Mouse (Mus musculus): ENCODE measurements around the gene Map3k19. TPM values are rescaled to one million over a fixed set of nuclear protein-coding genes. Genes with fewer than 3 reads are reported as not detected.

Gene Map3k19
- polyA plus RNA-seq, 1 experiment from 2014 or later = 0.68 TPM

DNA sequence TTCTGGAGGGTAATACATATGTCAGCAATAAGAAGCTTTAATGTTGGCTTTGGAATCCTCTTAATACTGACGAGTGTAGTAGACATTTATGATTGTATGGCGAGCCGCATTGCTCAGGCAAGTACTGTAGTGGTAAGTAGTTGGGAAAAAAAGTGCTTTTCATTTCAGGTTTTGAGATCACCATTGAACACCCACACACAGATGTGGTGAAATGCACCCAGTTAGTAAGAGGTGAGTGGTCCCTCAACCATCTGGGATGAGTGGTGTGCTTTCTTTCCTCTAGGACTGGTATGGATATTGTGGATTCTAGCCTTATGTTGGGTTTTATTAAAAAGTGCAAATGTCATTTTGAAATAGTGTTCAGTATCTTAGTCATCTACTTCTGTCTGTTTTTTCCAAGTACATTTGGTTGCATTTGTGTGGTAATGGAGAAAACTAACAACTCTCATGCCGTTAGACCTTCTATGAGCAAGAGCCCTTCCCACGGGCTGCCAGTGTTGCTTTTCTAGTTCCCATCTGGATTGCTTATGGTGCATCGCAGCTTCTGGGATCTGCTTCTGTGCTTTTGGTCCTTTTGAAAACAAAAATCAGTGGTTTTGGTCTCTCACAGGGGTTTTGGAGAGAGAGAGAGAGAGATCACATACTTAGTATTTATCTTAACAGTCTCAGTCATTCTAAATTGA, 59.6 kb downstream of the Map3k19 start:
- H3K27ac ChIP-seq (replicated peaks) = no peak overlapping the region
- ATAC-seq (ENCODE audit: low FRiP score) = no peak
- H3K9me3 ChIP-seq (replicated peaks) = no peaks in the 10 kb centered on the region
- no peak overlapping the region for H3K9ac ChIP-seq (replicated peaks)
- WGBS = 90% methylated on average over 6 of the region's 6 CpGs
- no peaks in the 10 kb centered on the region for H3K4me1 ChIP-seq
- H3K4me2 ChIP-seq = no peak overlapping the region
- no peaks in the 10 kb centered on the region for H3K27me3 ChIP-seq (replicated peaks)
- peaks cover 9% of the 10 kb centered on the region; the same call in 1 of the 2 replicates for H3K36me3 ChIP-seq
- no peak overlapping the region for H3K4me3 ChIP-seq (replicated peaks)

DNA sequence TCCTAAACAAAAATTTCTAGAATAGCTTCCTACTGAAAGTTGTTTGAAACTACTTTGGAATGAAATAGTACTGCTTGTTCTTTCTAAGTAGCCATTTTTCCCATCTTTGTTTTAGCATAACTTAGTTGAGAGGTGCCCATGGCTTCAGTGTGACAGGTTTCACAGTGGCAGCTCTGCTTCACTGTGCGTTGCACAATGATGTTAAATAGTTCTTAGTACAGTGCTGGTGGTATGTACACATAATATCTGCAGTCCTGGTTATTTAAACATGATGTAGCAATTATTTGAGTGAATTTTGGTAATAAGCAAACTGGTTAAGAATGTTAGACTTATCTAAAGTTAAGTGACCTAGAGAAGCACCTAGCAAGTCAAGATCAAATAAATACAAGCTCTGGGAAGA, 61.4 kb downstream of the Map3k19 start:
- H3K4me2 ChIP-seq = no peak overlapping the region
- no peak overlapping the region for H3K4me3 ChIP-seq (replicated peaks)
- H3K27ac ChIP-seq (replicated peaks) = no peak overlapping the region
- H3K36me3 ChIP-seq = peaks cover 6% of the 10 kb centered on the region; the same call in 1 of the 2 replicates
- ATAC-seq (ENCODE audit: low FRiP score) = no peak
- H3K9me3 ChIP-seq (replicated peaks) = no peaks in the 10 kb centered on the region
- WGBS = 100% methylated on average over 1 of the region's 1 CpGs
- H3K4me1 ChIP-seq = no peaks in the 10 kb centered on the region
- no peaks in the 10 kb centered on the region for H3K27me3 ChIP-seq (replicated peaks)
- H3K9ac ChIP-seq (replicated peaks) = no peak overlapping the region

DNA sequence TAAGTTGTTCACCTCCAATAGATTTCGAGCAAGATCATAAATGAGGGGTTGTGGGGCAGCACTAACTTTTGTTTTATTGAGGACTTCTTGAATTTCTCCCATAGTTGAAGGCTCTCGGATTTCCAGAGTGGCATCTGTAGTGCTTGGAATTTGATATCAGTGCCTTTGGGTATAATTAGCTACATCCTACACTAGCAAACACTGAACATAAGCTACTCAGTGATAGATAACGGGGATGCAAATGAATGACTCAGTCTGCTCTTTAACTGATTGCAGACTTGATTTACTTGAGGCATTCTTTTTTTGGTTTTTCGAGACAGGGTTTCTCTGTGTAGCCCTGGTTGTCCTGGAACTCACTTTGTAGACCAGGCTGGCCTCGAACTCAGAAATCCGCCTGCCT, 65.9 kb downstream of the Map3k19 start:
- Histone ChIP-seq H3K27ac (replicated peaks) (no peak overlapping the region), H3K4me2 (no peak overlapping the region), H3K4me3 (replicated peaks) (no peak overlapping the region), H3K4me1 (peaks cover 13% of the 10 kb centered on the region), H3K36me3 (peaks cover 6% of the 10 kb centered on the region; the same call in 1 of the 2 replicates), H3K27me3 (replicated peaks) (no peaks in the 10 kb centered on the region), H3K9me3 (replicated peaks) (no peaks in the 10 kb centered on the region), H3K9ac (replicated peaks) (no peak overlapping the region)
- 84% methylated on average over 6 of the region's 6 CpGs for WGBS
- ATAC-seq (ENCODE audit: low FRiP score) = no peak

DNA sequence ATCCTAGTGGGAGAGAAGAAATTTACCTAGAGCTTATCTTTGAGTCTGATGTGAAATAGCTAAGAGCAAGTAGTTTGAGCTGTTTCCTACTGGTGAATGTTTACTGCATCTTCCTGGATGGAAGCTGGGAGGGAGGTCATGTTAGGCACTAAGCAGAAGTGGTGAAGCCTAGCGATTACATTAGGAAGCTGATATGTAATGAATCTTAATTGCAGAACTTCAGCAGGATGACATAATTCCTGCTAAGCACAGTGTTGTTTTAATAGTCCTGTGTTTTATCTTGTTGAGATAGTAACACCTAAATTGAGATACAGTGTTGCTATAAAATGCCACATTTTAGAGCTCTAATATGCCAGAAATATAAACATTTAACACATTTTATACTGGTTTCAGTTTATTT, 68.9 kb downstream of the Map3k19 start:
- WGBS = 64% methylated on average over 1 of the region's 1 CpGs

DNA sequence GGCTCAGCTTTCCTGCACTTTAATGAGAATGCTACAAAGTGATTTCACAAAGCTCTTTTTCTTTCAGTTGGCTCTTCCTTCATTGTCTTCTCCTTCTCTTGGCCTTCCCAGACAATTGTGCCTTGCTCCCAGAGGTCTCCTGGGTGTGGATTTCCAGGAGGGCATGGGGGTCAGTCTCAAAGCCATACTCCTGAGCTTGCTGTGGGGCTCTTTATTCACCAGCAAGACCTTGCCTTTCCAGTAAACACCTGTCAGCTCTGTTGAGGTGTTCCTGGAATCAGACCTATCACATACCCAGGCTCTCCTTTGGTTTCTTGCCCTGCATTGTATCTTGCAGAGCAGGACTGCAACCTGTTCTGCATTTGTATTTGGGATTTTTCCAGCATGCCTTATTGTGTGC, 71.0 kb downstream of the Map3k19 start:
- Histone ChIP-seq H3K9me3 (replicated peaks) (no peaks in the 10 kb centered on the region), H3K4me1 (peaks cover 43% of the 10 kb centered on the region)
- ATAC-seq (ENCODE audit: low FRiP score) = no peak

More for the DNA sequence above, 68.9 kb downstream of the Map3k19 start:
- Histone ChIP-seq H3K9me3 (replicated peaks) (no peaks in the 10 kb centered on the region), H3K27ac (replicated peaks) (no peak overlapping the region), H3K4me1 (peaks cover 27% of the 10 kb centered on the region), H3K4me3 (replicated peaks) (no peak overlapping the region), H3K4me2 (no peak overlapping the region), H3K9ac (replicated peaks) (no peak overlapping the region), H3K27me3 (replicated peaks) (no peaks in the 10 kb centered on the region), H3K36me3 (no peaks in the 10 kb centered on the region)
- no peak for ATAC-seq (ENCODE audit: low FRiP score)

DNA sequence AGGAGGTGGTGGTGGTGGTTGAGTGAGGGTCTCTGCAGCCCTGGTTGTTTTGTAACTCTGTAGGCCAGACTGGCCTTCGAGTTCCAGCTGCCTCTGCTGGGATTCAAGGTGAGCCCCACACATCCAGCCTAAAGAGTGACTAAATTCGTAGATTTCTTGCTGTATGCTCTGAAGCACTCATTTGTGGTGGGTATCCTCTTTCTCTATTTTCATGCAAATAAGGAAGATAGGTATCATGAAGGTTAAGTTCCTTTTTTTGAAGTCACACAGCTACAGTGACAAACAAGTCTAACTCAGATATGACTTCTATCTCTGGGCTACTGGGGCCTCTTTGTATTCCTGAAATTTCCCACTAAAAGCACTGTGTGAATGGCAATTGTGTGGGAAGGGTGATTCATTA, 74.0 kb downstream of the Map3k19 start:
- Histone ChIP-seq H3K4me1 (peaks cover 55% of the 10 kb centered on the region), H3K27ac (replicated peaks) (no peak overlapping the region; the same call in 1 of the 2 replicates)

More for the DNA sequence above, 71.0 kb downstream of the Map3k19 start:
- no peak overlapping the region for H3K4me2 ChIP-seq
- H3K27ac ChIP-seq (replicated peaks) = no peak overlapping the region
- no peaks in the 10 kb centered on the region for H3K36me3 ChIP-seq
- H3K27me3 ChIP-seq (replicated peaks) = no peaks in the 10 kb centered on the region
- H3K9ac ChIP-seq (replicated peaks) = no peak overlapping the region
- H3K4me3 ChIP-seq (replicated peaks) = no peak overlapping the region

DNA sequence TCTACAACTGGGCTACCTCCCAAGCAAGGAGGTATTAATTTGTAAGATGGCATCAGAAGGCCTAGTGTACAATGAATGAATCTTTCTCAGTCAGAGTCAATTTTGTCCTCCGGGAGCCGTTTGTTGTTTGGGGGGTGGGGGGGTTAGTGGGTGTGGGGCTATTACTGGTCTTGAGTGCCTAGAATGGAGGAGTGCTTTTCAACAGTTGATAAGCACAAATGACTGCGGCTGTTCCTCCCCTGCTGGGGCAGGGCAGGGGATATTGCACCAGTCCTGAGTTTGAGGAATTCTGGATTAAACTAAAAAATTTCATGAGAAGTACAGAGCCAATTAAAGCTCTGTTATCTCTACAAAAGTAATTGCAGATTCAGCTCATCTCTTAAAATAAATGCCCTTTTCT, 74.7 kb downstream of the Map3k19 start:
- no peak for ATAC-seq (ENCODE audit: low FRiP score)
- no peak overlapping the region for H3K4me2 ChIP-seq
- peaks cover 55% of the 10 kb centered on the region for H3K4me1 ChIP-seq
- no peak overlapping the region for H3K9ac ChIP-seq (replicated peaks)
- no peaks in the 10 kb centered on the region for H3K9me3 ChIP-seq (replicated peaks)
- no peaks in the 10 kb centered on the region for H3K36me3 ChIP-seq
- H3K27ac ChIP-seq (replicated peaks) = no peak overlapping the region
- H3K4me3 ChIP-seq (replicated peaks) = no peak overlapping the region
- no peaks in the 10 kb centered on the region for H3K27me3 ChIP-seq (replicated peaks)
- 9% methylated on average over 3 of the region's 3 CpGs for WGBS

More for the DNA sequence above, 74.0 kb downstream of the Map3k19 start:
- Histone ChIP-seq H3K27me3 (replicated peaks) (no peaks in the 10 kb centered on the region), H3K9ac (replicated peaks) (no peak overlapping the region), H3K4me2 (no peak overlapping the region), H3K9me3 (replicated peaks) (no peaks in the 10 kb centered on the region), H3K36me3 (no peaks in the 10 kb centered on the region), H3K4me3 (replicated peaks) (no peak overlapping the region)
- ATAC-seq (ENCODE audit: low FRiP score) = no peak
- 64% methylated on average over 2 of the region's 2 CpGs for WGBS

DNA sequence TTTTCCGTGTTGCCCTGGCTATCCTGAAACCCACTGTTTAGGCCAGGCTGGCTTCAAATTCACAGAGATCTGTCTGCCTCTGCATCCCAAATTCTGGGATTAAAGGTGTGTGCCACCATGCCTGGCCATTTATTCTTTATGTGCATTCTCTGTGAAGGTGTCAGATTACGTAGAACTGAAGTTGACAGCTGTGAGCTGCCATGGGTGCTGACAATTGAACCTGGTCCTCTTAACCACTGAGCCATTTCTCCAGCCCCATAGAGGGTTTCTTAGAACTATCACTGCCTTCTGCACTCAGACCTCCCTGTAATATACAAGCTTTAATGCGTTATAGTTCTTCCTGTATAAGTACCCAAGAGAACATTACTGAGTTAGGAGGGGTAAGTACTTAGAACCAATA, 76.2 kb downstream of the Map3k19 start:
- Histone ChIP-seq H3K36me3 (no peaks in the 10 kb centered on the region), H3K4me1 (peaks cover 52% of the 10 kb centered on the region), H3K9ac (replicated peaks) (no peak overlapping the region), H3K9me3 (replicated peaks) (no peaks in the 10 kb centered on the region), H3K27ac (replicated peaks) (no peak overlapping the region), H3K27me3 (replicated peaks) (no peaks in the 10 kb centered on the region), H3K4me2 (no peak overlapping the region), H3K4me3 (replicated peaks) (no peak overlapping the region)
- no peak for ATAC-seq (ENCODE audit: low FRiP score)
- WGBS = 80% methylated on average over 3 of the region's 3 CpGs

DNA sequence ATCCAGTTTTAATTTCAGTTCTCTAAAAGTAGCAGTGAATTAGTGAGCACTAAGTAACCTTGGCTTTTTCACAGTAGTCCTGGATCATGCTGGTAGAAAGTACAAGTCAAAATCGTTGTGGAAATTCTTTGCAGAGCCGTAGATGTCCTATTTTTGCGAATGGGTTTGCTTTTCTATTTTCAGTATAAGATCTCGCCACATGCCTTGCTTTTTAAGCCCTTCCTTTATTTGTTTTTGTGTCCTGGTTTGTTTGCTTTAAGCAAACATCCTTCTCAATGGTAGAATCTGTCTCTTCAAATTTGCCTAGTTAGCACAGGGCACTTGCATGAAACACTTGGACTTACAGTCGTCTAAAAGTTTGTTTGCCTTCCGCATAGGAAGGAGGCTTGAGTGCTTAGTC, 78.6 kb downstream of the Map3k19 start:
- H3K9ac ChIP-seq (replicated peaks) = no peak overlapping the region

DNA sequence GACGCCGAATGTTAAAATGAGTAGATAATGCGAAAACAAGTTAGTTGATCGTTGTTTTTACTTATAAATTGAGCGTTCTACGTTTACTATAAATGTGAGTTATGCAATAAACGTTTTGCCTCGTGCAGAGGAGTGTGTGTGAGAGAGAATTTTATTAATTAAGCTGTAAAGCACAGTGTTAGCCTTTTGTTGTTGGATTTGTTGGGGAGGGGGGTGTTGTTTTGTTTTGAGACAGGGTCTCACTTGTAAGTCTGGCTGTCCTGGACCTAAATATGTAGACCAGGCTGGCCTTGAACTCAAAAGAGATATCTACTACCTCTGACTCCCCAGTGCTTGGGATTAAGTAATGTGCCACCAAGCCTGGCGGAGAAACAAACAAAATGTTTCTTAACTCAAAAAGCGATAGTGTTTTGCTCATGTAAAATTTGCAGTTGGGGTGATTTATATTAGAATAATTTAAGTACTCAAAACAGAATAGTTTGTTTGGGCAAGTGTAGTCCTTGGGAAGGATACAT, 79.6 kb downstream of the Map3k19 start:
- Histone ChIP-seq H3K4me3 (replicated peaks) (peak overlapping the region; percentile 66), H3K9ac (replicated peaks) (peak overlapping the region; percentile 86), H3K36me3 (no peaks in the 10 kb centered on the region), H3K27ac (replicated peaks) (no peak overlapping the region), H3K4me2 (peak overlapping the region; percentile 71), H3K9me3 (replicated peaks) (no peaks in the 10 kb centered on the region), H3K27me3 (replicated peaks) (no peaks in the 10 kb centered on the region), H3K4me1 (peaks cover 44% of the 10 kb centered on the region)
- 13% methylated on average over 10 of the region's 10 CpGs for WGBS
- no peak for ATAC-seq (ENCODE audit: low FRiP score)

More for the DNA sequence above, 78.6 kb downstream of the Map3k19 start:
- no peak for ATAC-seq (ENCODE audit: low FRiP score)
- H3K9me3 ChIP-seq (replicated peaks) = no peaks in the 10 kb centered on the region
- H3K4me2 ChIP-seq = peak overlapping the region; percentile 35
- H3K27me3 ChIP-seq (replicated peaks) = no peaks in the 10 kb centered on the region
- WGBS = 74% methylated on average over 6 of the region's 6 CpGs
- H3K4me3 ChIP-seq (replicated peaks) = peak overlapping the region; percentile 4; the same call in 1 of the 2 replicates
- H3K4me1 ChIP-seq = peaks cover 50% of the 10 kb centered on the region
- no peak overlapping the region for H3K27ac ChIP-seq (replicated peaks)
- H3K36me3 ChIP-seq = no peaks in the 10 kb centered on the region

DNA sequence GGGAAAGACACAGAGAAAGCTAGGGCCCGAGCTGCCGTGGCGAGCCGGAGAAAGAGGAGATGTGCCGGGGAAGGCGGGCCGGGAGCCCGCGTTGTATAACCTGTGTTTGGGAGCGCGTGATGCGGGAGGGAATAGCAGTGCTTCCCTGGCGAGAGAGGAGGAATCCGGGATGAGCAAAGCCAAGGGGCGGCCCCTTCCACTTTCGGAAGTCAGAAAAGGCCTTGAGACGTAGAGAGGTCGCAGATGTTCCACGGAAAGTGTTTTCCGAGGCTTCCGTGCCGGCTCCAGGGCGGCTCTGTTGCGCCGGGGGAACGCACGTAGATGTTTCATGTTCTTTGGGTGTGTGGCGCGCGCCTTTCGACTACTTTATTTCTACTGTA, 80.3 kb downstream of the Map3k19 start:
- Histone ChIP-seq H3K9ac (replicated peaks) (peak overlapping the region; percentile 86), H3K9me3 (replicated peaks) (no peaks in the 10 kb centered on the region), H3K27ac (replicated peaks) (peak overlapping the region; percentile 96), H3K36me3 (no peaks in the 10 kb centered on the region), H3K27me3 (replicated peaks) (no peaks in the 10 kb centered on the region), H3K4me1 (peaks cover 36% of the 10 kb centered on the region), H3K4me2 (peak overlapping the region; percentile 71), H3K4me3 (replicated peaks) (peak overlapping the region; percentile 66)
- WGBS = under 1% methylated on average over 31 of the region's 31 CpGs
- peak; percentile 45 for ATAC-seq (ENCODE audit: low FRiP score)

DNA sequence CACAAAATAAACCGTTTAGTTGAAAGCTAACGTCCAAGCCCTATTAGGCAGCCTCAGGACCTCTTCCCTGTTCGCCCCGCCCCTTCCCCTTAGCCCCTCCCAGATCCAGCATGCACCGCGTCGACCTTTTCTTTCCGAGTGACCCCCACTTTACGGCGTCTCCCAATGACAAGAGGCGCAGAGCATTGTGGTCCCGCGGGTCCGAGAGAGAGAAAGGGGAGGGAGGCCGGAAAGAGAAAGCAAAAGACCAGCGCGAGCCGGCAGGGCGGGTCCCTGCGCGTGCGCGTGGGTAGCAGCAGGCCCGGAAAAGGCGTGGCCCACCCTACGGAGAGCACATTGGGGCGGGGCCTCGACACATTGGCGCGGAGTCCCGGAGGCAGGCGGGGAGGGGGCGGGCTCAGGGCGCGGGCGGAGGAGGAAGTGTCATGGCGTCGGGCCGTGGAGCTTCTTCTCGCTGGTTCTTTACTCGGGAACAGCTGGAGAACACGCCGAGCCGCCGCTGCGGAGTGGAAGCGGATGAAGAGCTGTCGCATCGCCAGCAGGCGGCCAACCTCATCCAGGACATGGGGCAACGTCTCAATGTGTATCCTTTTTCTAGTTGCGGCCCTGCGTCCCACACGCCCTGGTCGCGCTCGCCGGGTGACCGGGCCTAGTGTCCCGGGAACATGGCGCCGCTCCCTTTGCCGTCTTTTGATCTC, 80.9 kb downstream of the Map3k19 start, which contains the start of gene Ccnt2:
TSS of gene Ccnt2 (plus strand) at position 362 of the 698 bp plus-strand sequence.
- Histone ChIP-seq H3K27ac (replicated peaks) (peak within 1 kb of the TSS; percentile 96), H3K36me3 (no peaks in the 10 kb centered on the region), H3K4me3 (replicated peaks) (peak within 1 kb of the TSS; percentile 66), H3K4me1 (peaks cover 31% of the 10 kb centered on the region), H3K27me3 (replicated peaks) (no peaks in the 10 kb centered on the region), H3K9me3 (replicated peaks) (no peaks in the 10 kb centered on the region), H3K9ac (replicated peaks) (peak within 1 kb of the TSS; percentile 86), H3K4me2 (peak within 1 kb of the TSS; percentile 72)
- ATAC-seq (ENCODE audit: low FRiP score) = peak; percentile 99
- WGBS = under 1% methylated on average over 63 of the region's 63 CpGs
